Mouse (Mus musculus): ENCODE measurements around the gene Nucb2. TPM values are rescaled to one million over a fixed set of nuclear protein-coding genes. Genes with fewer than 3 reads are reported as not detected.
A peak's percentile ranks its signal among the peaks of the same experiment; 100 is the strongest.

Gene Nucb2
- polyA plus RNA-seq, 1 experiment from 2014 or later = 9.5 TPM

DNA sequence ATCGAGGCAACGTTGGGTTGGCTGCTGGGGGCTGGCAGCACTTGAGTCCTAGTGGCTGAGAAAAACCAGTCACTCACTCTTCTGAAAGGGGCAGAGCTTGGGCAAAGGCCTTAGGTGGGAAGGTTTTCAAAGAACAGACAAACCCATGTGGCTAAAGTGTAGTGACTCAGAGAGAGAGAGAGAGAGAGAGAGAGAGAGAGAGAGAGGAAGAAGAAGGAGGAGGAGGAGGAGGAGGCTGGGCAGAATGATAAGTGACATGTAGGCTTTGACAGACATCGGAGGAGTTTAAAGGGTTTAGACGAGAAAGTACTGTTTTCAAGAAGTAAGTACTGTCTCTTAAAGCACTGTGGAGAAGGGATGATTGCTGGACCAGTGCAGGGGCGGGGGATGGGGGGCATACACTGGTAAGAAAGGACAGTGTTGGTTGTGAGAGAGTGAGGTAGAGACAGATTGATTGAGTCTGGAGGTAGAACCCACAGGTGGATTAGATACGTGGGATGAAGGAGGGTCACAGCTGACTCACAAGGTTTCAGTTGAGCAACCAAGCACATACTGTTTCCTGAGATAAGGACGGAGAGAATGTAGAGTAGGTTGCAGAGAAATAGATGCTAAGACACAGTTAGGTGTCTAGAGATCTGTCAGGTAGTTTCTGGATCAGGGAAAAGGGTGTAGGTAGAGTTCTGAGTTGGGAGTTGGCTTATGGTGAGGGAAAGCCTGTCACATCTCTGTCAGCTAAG is 10.7 kb upstream of the Nucb2 start:
- Histone ChIP-seq H3K9ac (ENCODE audit: low read depth, low read length) (no peak overlapping the region), H3K9me3 (ENCODE audit: control insufficient read depth) (0 out of 2 replicates have a peak, but pooled peaks cover 3% of the 10 kb centered on the region), H3K27ac (ENCODE audit: low read depth, low read length) (no peak overlapping the region), H3K4me2 (replicated peaks; ENCODE audit: low read depth) (no peak overlapping the region), H3K4me1 (replicated peaks; ENCODE audit: control insufficient read depth, insufficient read depth, low read length) (no peaks in the 10 kb centered on the region), H3K27me3 (replicated peaks; ENCODE audit: control insufficient read depth, insufficient read depth, low read length) (no peaks in the 10 kb centered on the region), H3K36me3 (ENCODE audit: control insufficient read depth, insufficient read depth) (no peaks in the 10 kb centered on the region), H3K4me3 (ENCODE audit: low read depth, low read length) (no peak overlapping the region)
- no peak for ATAC-seq
- WGBS = 76% methylated on average over 7 of the region's 7 CpGs
- TF ChIP-seq CTCF (IDR thresholded peaks at IDR 0.05; ENCODE audit: low read depth) = no peak

- H3K4me2 ChIP-seq (replicated peaks; ENCODE audit: low read depth) = no peak overlapping the region
- H3K4me3 ChIP-seq (ENCODE audit: low read depth, low read length) = no peak overlapping the region
- no peak for TF ChIP-seq CTCF (IDR thresholded peaks at IDR 0.05; ENCODE audit: low read depth)
- 42% methylated on average over 5 of the region's 5 CpGs for WGBS
- H3K9me3 ChIP-seq (ENCODE audit: control insufficient read depth) = 0 out of 2 replicates have a peak, but pooled peaks cover 3% of the 10 kb centered on the region
- no peak overlapping the region for H3K27ac ChIP-seq (ENCODE audit: low read depth, low read length)
- ATAC-seq = peak; percentile 70
- H3K36me3 ChIP-seq (ENCODE audit: control insufficient read depth, insufficient read depth) = no peaks in the 10 kb centered on the region
- no peaks in the 10 kb centered on the region for H3K27me3 ChIP-seq (replicated peaks; ENCODE audit: control insufficient read depth, insufficient read depth, low read length)
- no peaks in the 10 kb centered on the region for H3K4me1 ChIP-seq (replicated peaks; ENCODE audit: control insufficient read depth, insufficient read depth, low read length)
- no peak overlapping the region for H3K9ac ChIP-seq (ENCODE audit: low read depth, low read length)
These were observed 9.6 kb upstream of the Nucb2 start for GRCm38 (mm10) chr7:116494618-116495017.

DNA sequence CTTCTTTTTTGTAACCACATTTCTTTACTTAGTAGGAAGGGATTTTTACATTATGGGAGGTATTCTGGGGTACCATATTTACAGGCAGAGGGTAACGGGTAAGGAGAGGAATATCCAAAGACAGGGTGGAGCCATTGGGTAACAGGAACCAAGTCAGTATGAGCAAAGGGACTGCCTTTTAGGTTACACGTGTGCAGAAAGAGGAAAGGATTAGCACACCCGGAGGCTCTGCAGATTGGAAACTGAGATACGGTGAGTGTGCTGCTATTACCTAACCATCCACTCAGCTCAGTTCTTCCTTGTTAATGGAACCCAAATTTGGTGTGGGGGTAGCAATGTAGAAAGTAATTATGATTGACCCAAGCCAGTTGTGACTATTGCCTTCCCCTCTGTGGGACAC is 7.4 kb upstream of the Nucb2 start:
- 87% methylated on average over 4 of the region's 4 CpGs for WGBS
- Histone ChIP-seq H3K4me2 (replicated peaks; ENCODE audit: low read depth) (no peak overlapping the region), H3K27me3 (replicated peaks; ENCODE audit: control insufficient read depth, insufficient read depth, low read length) (no peaks in the 10 kb centered on the region), H3K36me3 (ENCODE audit: control insufficient read depth, insufficient read depth) (no peaks in the 10 kb centered on the region), H3K27ac (ENCODE audit: low read depth, low read length) (no peak overlapping the region), H3K9ac (ENCODE audit: low read depth, low read length) (no peak overlapping the region), H3K9me3 (ENCODE audit: control insufficient read depth) (0 out of 2 replicates have a peak, but pooled peaks cover 3% of the 10 kb centered on the region), H3K4me1 (replicated peaks; ENCODE audit: control insufficient read depth, insufficient read depth, low read length) (no peaks in the 10 kb centered on the region), H3K4me3 (ENCODE audit: low read depth, low read length) (no peak overlapping the region)
- TF ChIP-seq CTCF (IDR thresholded peaks at IDR 0.05; ENCODE audit: low read depth) = no peak
- no peak for ATAC-seq

DNA sequence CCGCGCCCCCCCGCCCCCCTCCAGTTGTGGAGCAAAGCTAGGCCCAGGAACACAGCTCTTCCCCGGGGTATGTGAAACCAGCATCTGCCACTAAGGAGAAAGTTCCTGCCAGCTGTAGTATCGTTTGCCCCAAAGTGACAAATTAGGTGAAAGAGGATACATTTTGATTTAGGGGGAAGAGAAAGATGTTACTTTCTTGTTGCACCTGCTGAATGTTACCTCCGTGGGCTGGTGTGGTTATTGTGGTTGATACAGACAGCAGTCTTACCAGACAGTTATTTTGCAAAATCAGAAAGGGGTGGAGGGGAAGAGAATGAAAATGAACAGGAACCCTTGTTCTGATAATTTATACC is 625 bp downstream of the Nucb2 start:
- Histone ChIP-seq H3K27ac (ENCODE audit: low read depth, low read length) (no peak overlapping the region), H3K4me3 (ENCODE audit: low read depth, low read length) (peak overlapping the region; percentile 59), H3K27me3 (replicated peaks; ENCODE audit: control insufficient read depth, insufficient read depth, low read length) (no peaks in the 10 kb centered on the region), H3K4me2 (replicated peaks; ENCODE audit: low read depth) (peak overlapping the region; percentile 94), H3K9ac (ENCODE audit: low read depth, low read length) (peak overlapping the region; percentile 68), H3K4me1 (replicated peaks; ENCODE audit: control insufficient read depth, insufficient read depth, low read length) (no peaks in the 10 kb centered on the region), H3K9me3 (ENCODE audit: control insufficient read depth) (no peaks in the 10 kb centered on the region), H3K36me3 (ENCODE audit: control insufficient read depth, insufficient read depth) (no peaks in the 10 kb centered on the region)
- 2% methylated on average over 6 of the region's 6 CpGs for WGBS
- no peak for ATAC-seq
- no peak for TF ChIP-seq CTCF (IDR thresholded peaks at IDR 0.05; ENCODE audit: low read depth)

DNA sequence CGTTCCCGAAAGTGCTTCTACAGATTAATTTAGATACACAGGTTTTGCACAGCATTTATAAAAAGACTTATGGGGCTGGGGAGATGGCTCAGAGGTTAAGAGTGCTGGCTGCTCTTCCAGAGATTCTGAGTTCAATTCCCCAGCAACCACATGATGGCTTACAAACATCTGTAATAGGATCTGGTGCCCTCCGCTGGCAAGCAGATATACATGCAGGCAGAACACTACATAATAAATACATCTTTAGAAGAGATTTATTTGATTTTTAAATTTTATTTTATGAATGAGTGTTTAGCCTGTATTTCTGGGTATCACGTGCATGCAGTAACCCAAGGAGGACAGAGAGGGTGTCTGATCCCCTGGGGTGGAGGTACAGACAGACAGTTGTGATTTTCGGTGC is 9.9 kb downstream of the Nucb2 start:
- no peak overlapping the region for H3K9ac ChIP-seq (ENCODE audit: low read depth, low read length)
- ATAC-seq = no peak
- no peaks in the 10 kb centered on the region for H3K36me3 ChIP-seq (ENCODE audit: control insufficient read depth, insufficient read depth)
- WGBS = 91% methylated on average over 5 of the region's 5 CpGs
- H3K27me3 ChIP-seq (replicated peaks; ENCODE audit: control insufficient read depth, insufficient read depth, low read length) = no peaks in the 10 kb centered on the region
- H3K9me3 ChIP-seq (ENCODE audit: control insufficient read depth) = no peaks in the 10 kb centered on the region
- TF ChIP-seq CTCF (IDR thresholded peaks at IDR 0.05; ENCODE audit: low read depth) = peak; percentile 73
- no peak overlapping the region for H3K27ac ChIP-seq (ENCODE audit: low read depth, low read length)
- H3K4me3 ChIP-seq (ENCODE audit: low read depth, low read length) = no peak overlapping the region
- no peaks in the 10 kb centered on the region for H3K4me1 ChIP-seq (replicated peaks; ENCODE audit: control insufficient read depth, insufficient read depth, low read length)
- H3K4me2 ChIP-seq (replicated peaks; ENCODE audit: low read depth) = no peak overlapping the region

DNA sequence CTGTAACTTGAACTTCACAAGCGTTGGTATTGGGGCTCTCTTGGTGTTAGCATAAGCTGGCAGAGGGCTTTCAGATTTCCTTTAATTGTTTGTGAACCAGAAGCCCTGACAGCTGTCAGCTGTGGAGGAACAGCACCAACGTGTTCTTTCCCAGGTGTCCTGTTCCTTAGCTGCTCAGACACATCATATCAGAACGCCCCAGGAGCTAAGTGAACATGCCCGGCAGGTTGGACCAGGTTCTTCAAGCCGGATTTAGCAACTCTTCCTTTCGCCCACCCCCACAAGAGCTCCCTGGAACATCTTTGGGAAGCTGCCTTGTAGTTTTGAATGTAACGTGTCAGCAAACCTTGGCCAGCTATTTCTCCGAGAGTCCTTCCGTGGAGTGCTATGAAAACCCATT is 10.4 kb downstream of the Nucb2 start:
- Histone ChIP-seq H3K9me3 (ENCODE audit: control insufficient read depth) (no peaks in the 10 kb centered on the region), H3K4me2 (replicated peaks; ENCODE audit: low read depth) (no peak overlapping the region), H3K4me1 (replicated peaks; ENCODE audit: control insufficient read depth, insufficient read depth, low read length) (no peaks in the 10 kb centered on the region), H3K9ac (ENCODE audit: low read depth, low read length) (no peak overlapping the region), H3K27ac (ENCODE audit: low read depth, low read length) (no peak overlapping the region), H3K27me3 (replicated peaks; ENCODE audit: control insufficient read depth, insufficient read depth, low read length) (no peaks in the 10 kb centered on the region), H3K4me3 (ENCODE audit: low read depth, low read length) (no peak overlapping the region), H3K36me3 (ENCODE audit: control insufficient read depth, insufficient read depth) (no peaks in the 10 kb centered on the region)
- no peak for TF ChIP-seq CTCF (IDR thresholded peaks at IDR 0.05; ENCODE audit: low read depth)
- ATAC-seq = no peak
- 73% methylated on average over 9 of the region's 9 CpGs for WGBS

All from intestine, postnatal 0 days (tissue).